24 mouse cellular contexts compared by ENCODE assay signal in the genomic region with DNA sequence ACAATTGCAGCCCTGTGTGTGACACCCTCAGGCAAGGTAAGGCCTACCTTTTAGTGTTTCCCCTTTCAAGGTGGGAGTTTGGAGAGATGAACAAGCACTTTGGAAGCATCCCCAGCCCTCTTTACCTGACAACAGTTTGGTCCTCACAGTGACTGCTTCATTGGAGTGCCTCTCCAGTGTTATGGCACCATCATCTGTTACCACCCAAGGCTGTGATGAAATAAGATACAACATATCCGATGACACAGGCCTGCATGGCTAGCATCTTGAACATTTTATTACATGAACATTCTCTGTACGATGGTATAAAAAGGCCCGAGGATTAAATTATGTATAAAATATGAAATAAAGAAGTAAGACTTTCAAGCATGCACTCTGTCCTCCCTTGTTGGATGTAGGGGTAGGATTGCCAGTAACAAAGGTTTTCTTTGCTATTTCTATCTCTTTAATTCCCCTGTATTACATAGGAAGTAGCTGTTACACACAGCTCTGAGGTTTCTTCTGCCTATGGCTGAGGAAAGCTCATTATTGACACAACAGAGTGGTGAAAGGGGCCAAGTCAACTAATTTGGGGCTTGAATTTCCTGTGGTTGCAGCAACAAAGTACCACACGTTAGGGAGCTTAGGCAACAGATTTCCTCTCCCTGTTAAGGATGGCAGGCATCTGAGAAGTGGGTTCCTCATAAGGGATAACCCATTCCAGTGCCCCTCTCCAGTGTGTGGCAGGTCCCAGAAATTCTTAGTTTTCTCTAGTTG. TPM values are rescaled to one million over a fixed set of nuclear protein-coding genes. Genes with fewer than 3 reads are reported as not detected.
"Had no signal": no experiment of that assay in that cellular context is flagged by ENCODE, and none has a peak within 500 bp of the region (broad histone marks: within the 10 kb centered on the region; RNA-seq: fewer than 3 reads in every experiment).

No protein-coding gene starts in this region.

- H3K27ac ChIP-seq: midbrain, embryonic 10.5 days; midbrain, embryonic 12.5 days; neural tube, embryonic 13.5 days; neural tube, embryonic 15.5 days; stomach, embryonic 15.5 days; stomach, postnatal 0 days had no signal

- H3K4me3 ChIP-seq: midbrain, embryonic 10.5 days; midbrain, embryonic 12.5 days; myocyte; neural tube, embryonic 13.5 days; neural tube, embryonic 15.5 days; stomach, embryonic 15.5 days had no signal

- ATAC-seq: midbrain, embryonic 16.5 days had no signal

- DNase-seq: lung, adult 18-20 months; lung, embryonic 14.5 days; lung, postnatal 10 days; lung, postnatal 4 days; midbrain, embryonic 14.5 days; retina, postnatal 1 day; right cerebral cortex, adult 18-20 months; right cerebral cortex, postnatal 25 days; thymus, adult 2 months; thymus, postnatal 25 days; thymus, postnatal 4 days had no signal

- H3K4me1 ChIP-seq: midbrain, embryonic 10.5 days; midbrain, embryonic 12.5 days; neural tube, embryonic 13.5 days; neural tube, embryonic 15.5 days; stomach, embryonic 15.5 days had no signal

RNA-seq across cellular contexts. Expression of a gene that starts 29.9 kb away (rescaled TPM):
- total RNA-seq: megakaryocyte-erythroid progenitor cell, adult 5-6 weeks had no signal
- polyA plus RNA-seq: lung, embryonic 14.5 days; lung, embryonic 16.5 days; midbrain, embryonic 10.5 days; midbrain, embryonic 12.5 days; midbrain, embryonic 16.5 days; myocyte; neural tube, embryonic 11.5 days; neural tube, embryonic 13.5 days; neural tube, embryonic 15.5 days; spleen, adult 2 months; stomach, embryonic 15.5 days; stomach, postnatal 0 days; thymus, adult 2 months; urinary bladder, adult 2 months had no signal
